Mouse (Mus musculus): ENCODE measurements around the gene Nup62. TPM values are rescaled to one million over a fixed set of nuclear protein-coding genes. Genes with fewer than 3 reads are reported as not detected.

The Nup62 gene
- total RNA-seq, 2 experiments from 2014 or later = 48.5 to 52.7 TPM

- peak in 1 of 2 experiments; percentile 19 for DNase-seq (ENCODE audit: low spot score in 2 of 2)
Measured at GRCm38 (mm10) chr7:44818164-44818563, 2.3 kb downstream of the Nup62 start.

GRCm38 (mm10) chr7:44818751-44819235, 2.9 kb downstream of the Nup62 start:
- DNase-seq (ENCODE audit: low spot score in 2 of 2) = peak; percentile 49 to 63

GRCm38 (mm10) chr7:44819391-44819790, 3.5 kb downstream of the Nup62 start:
- DNase-seq (ENCODE audit: low spot score in 2 of 2) = peak in 1 of 2 experiments; percentile 12

GRCm38 (mm10) chr7:44819863-44820262, 4.0 kb downstream of the Nup62 start:
- DNase-seq (ENCODE audit: low spot score in 2 of 2) = peak; percentile 25 to 28

- peak in 1 of 2 experiments; percentile 10 for DNase-seq (ENCODE audit: low spot score in 2 of 2)
Measured at GRCm38 (mm10) chr7:44820525-44820924, 4.6 kb downstream of the Nup62 start.

GRCm38 (mm10) chr7:44821666-44822448, 6.0 kb downstream of the Nup62 start:
- peak; percentile 1 to 14 for DNase-seq (ENCODE audit: low spot score in 2 of 2)

- DNase-seq (ENCODE audit: low spot score in 2 of 2) = peak in 1 of 2 experiments; percentile 15
Measured at GRCm38 (mm10) chr7:44823409-44823808, 7.5 kb downstream of the Nup62 start.

- DNase-seq (ENCODE audit: low spot score in 2 of 2) = peak; percentile 70 to 80
Measured at GRCm38 (mm10) chr7:44824872-44825271, 9.0 kb downstream of the Nup62 start.

- no peak for DNase-seq (ENCODE audit: low spot score in 2 of 2)
Measured at GRCm38 (mm10) chr7:44826771-44827170, 10.9 kb downstream of the Nup62 start.

- DNase-seq (ENCODE audit: low spot score in 2 of 2) = no peak
Measured at GRCm38 (mm10) chr7:44828706-44829105, 12.8 kb downstream of the Nup62 start.

GRCm38 (mm10) chr7:44832763-44833162, 16.9 kb downstream of the Nup62 start:
- DNase-seq (ENCODE audit: low spot score in 2 of 2) = no peak

GRCm38 (mm10) chr7:44835373-44836015, 19.6 kb downstream of the Nup62 start:
- no peak for DNase-seq (ENCODE audit: low spot score in 2 of 2)

GRCm38 (mm10) chr7:44836016-44836404, 20.1 kb downstream of the Nup62 start:
- no peak for DNase-seq (ENCODE audit: low spot score in 2 of 2)

GRCm38 (mm10) chr7:44836423-44837053, 20.6 kb downstream of the Nup62 start:
- no peak for DNase-seq (ENCODE audit: low spot score in 2 of 2)

- no peak for DNase-seq (ENCODE audit: low spot score in 2 of 2)
Measured at GRCm38 (mm10) chr7:44838073-44838472, 22.2 kb downstream of the Nup62 start.

GRCm38 (mm10) chr7:44839171-44839490, 23.2 kb downstream of the Nup62 start:
- DNase-seq (ENCODE audit: low spot score in 2 of 2) = no peak

GRCm38 (mm10) chr7:44839491-44840191, 23.8 kb downstream of the Nup62 start:
- DNase-seq (ENCODE audit: low spot score in 2 of 2) = no peak

- no peak for DNase-seq (ENCODE audit: low spot score in 2 of 2)
Measured at GRCm38 (mm10) chr7:44840426-44840825, 24.5 kb downstream of the Nup62 start.

- no peak for DNase-seq (ENCODE audit: low spot score in 2 of 2)
Measured at GRCm38 (mm10) chr7:44841825-44842463, 26.1 kb downstream of the Nup62 start.

GRCm38 (mm10) chr7:44845006-44845405, 29.1 kb downstream of the Nup62 start:
- no peak for DNase-seq (ENCODE audit: low spot score in 2 of 2)

GRCm38 (mm10) chr7:44846804-44847203, 30.9 kb downstream of the Nup62 start:
- DNase-seq (ENCODE audit: low spot score in 2 of 2) = no peak

All from adrenal gland, adult 18-20 months (tissue).